Mouse (Mus musculus): Measurements from ENCODE around the gene Ccdc180. TPM values are rescaled to one million over a fixed set of nuclear protein-coding genes. Genes with fewer than 3 reads are reported as not detected.

The Ccdc180 gene
- polyA plus RNA-seq, 1 experiment, result not detected

GRCm38 (mm10) chr4:45878929-45879328, 11.2 kb upstream of the Ccdc180 start:
- Histone ChIP-seq H3K79me2 (ENCODE audit: control insufficient read depth, insufficient read depth) (no peaks in the 10 kb centered on the region), H3ac (ENCODE audit: control insufficient read depth, insufficient read length) (no peak overlapping the region), H3K4me2 (ENCODE audit: low read depth) (no peak overlapping the region), H3K4me3 (no peak overlapping the region), H3K36me3 (ENCODE audit: control insufficient read depth, insufficient read depth) (no peaks in the 10 kb centered on the region), H3K27me3 (ENCODE audit: control insufficient read depth, insufficient read depth, insufficient read length) (peaks cover 11% of the 10 kb centered on the region)
- no peak for TF ChIP-seq REST (IDR thresholded peaks at IDR 0.05; ENCODE audit: insufficient read depth, insufficient read length)
- no peak for TF ChIP-seq CEBPB (IDR thresholded peaks at IDR 0.05; ENCODE audit: insufficient read depth, poor library complexity, severe bottlenecking)
- TF ChIP-seq SRF (IDR thresholded peaks at IDR 0.05; ENCODE audit: control insufficient read depth, insufficient read length, low read depth), result no peak
- TF ChIP-seq E2F4 (IDR thresholded peaks at IDR 0.05; ENCODE audit: insufficient read depth), result no peak
- no peak for TF ChIP-seq MYOG (IDR thresholded peaks at IDR 0.05; ENCODE audit: control insufficient read depth in 1 of 3, insufficient read depth in 1 of 3, insufficient read length in 2 of 3, low read depth in 2 of 3)
- no peak for TF ChIP-seq POLR2AphosphoS2 (IDR thresholded peaks at IDR 0.05; ENCODE audit: insufficient read length, low read depth)
- TF ChIP-seq TCF3 (IDR thresholded peaks at IDR 0.05; ENCODE audit: insufficient read length, low read depth), result no peak
- TF ChIP-seq POLR2A (IDR thresholded peaks at IDR 0.05; ENCODE audit: insufficient read length, low read depth), result no peak
- TF ChIP-seq MYOD1 (IDR thresholded peaks at IDR 0.05; ENCODE audit: control insufficient read depth in 1 of 3, insufficient read length in 2 of 3, low read depth in 2 of 3), result no peak
- TF ChIP-seq MAX (IDR thresholded peaks at IDR 0.05; ENCODE audit: low read depth), result no peak
- no peak for TF ChIP-seq TCF12 (IDR thresholded peaks at IDR 0.05; ENCODE audit: insufficient read depth, poor library complexity, severe bottlenecking)
- TF ChIP-seq USF1 (IDR thresholded peaks at IDR 0.05; ENCODE audit: low read depth), result no peak

GRCm38 (mm10) chr4:45882521-45882920, 7.6 kb upstream of the Ccdc180 start:
- TF ChIP-seq POLR2AphosphoS2 (IDR thresholded peaks at IDR 0.05; ENCODE audit: insufficient read length, low read depth) (no peak), MYOG (IDR thresholded peaks at IDR 0.05; ENCODE audit: control insufficient read depth in 1 of 3, insufficient read depth in 1 of 3, insufficient read length in 2 of 3, low read depth in 2 of 3) (no peak), CEBPB (IDR thresholded peaks at IDR 0.05; ENCODE audit: insufficient read depth, poor library complexity, severe bottlenecking) (no peak), TCF12 (IDR thresholded peaks at IDR 0.05; ENCODE audit: insufficient read depth, poor library complexity, severe bottlenecking) (no peak)
- Histone ChIP-seq H3K4me3 (no peak overlapping the region), H3K27me3 (ENCODE audit: control insufficient read depth, insufficient read depth, insufficient read length) (peaks cover 23% of the 10 kb centered on the region), H3ac (ENCODE audit: control insufficient read depth, insufficient read length) (no peak overlapping the region), H3K79me2 (ENCODE audit: control insufficient read depth, insufficient read depth) (no peaks in the 10 kb centered on the region), H3K4me2 (ENCODE audit: low read depth) (no peak overlapping the region), H3K36me3 (ENCODE audit: control insufficient read depth, insufficient read depth) (no peaks in the 10 kb centered on the region)

GRCm38 (mm10) chr4:45883250-45883649, 6.9 kb upstream of the Ccdc180 start:
- Histone ChIP-seq H3K4me3 (no peak overlapping the region), H3K36me3 (ENCODE audit: control insufficient read depth, insufficient read depth) (no peaks in the 10 kb centered on the region), H3K27me3 (ENCODE audit: control insufficient read depth, insufficient read depth, insufficient read length) (peaks cover 20% of the 10 kb centered on the region), H3ac (ENCODE audit: control insufficient read depth, insufficient read length) (no peak overlapping the region), H3K4me2 (ENCODE audit: low read depth) (no peak overlapping the region), H3K79me2 (ENCODE audit: control insufficient read depth, insufficient read depth) (no peaks in the 10 kb centered on the region)
- TF ChIP-seq TCF12 (IDR thresholded peaks at IDR 0.05; ENCODE audit: insufficient read depth, poor library complexity, severe bottlenecking) (no peak), MYOD1 (IDR thresholded peaks at IDR 0.05; ENCODE audit: control insufficient read depth in 1 of 3, insufficient read length in 2 of 3, low read depth in 2 of 3) (no peak), POLR2AphosphoS2 (IDR thresholded peaks at IDR 0.05; ENCODE audit: insufficient read length, low read depth) (no peak), CEBPB (IDR thresholded peaks at IDR 0.05; ENCODE audit: insufficient read depth, poor library complexity, severe bottlenecking) (no peak), MYOG (IDR thresholded peaks at IDR 0.05; ENCODE audit: control insufficient read depth in 1 of 3, insufficient read depth in 1 of 3, insufficient read length in 2 of 3, low read depth in 2 of 3) (no peak), USF1 (IDR thresholded peaks at IDR 0.05; ENCODE audit: low read depth) (no peak), SRF (IDR thresholded peaks at IDR 0.05; ENCODE audit: control insufficient read depth, insufficient read length, low read depth) (no peak), E2F4 (IDR thresholded peaks at IDR 0.05; ENCODE audit: insufficient read depth) (no peak), POLR2A (IDR thresholded peaks at IDR 0.05; ENCODE audit: insufficient read length, low read depth) (no peak), REST (IDR thresholded peaks at IDR 0.05; ENCODE audit: insufficient read depth, insufficient read length) (no peak), MAX (IDR thresholded peaks at IDR 0.05; ENCODE audit: low read depth) (no peak)

GRCm38 (mm10) chr4:45889487-45889886, 616 bp upstream of the Ccdc180 start:
- no peak overlapping the region for H3K4me2 ChIP-seq (ENCODE audit: low read depth)
- H3K4me3 ChIP-seq, result no peak overlapping the region
- H3K27me3 ChIP-seq (ENCODE audit: control insufficient read depth, insufficient read depth, insufficient read length), result peaks cover 22% of the 10 kb centered on the region
- H3ac ChIP-seq (ENCODE audit: control insufficient read depth, insufficient read length), result no peak overlapping the region
- no peaks in the 10 kb centered on the region for H3K79me2 ChIP-seq (ENCODE audit: control insufficient read depth, insufficient read depth)
- no peaks in the 10 kb centered on the region for H3K36me3 ChIP-seq (ENCODE audit: control insufficient read depth, insufficient read depth)
- TF ChIP-seq SRF (IDR thresholded peaks at IDR 0.05; ENCODE audit: control insufficient read depth, insufficient read length, low read depth) (no peak), CEBPB (IDR thresholded peaks at IDR 0.05; ENCODE audit: insufficient read depth, poor library complexity, severe bottlenecking) (no peak), MYOD1 (IDR thresholded peaks at IDR 0.05; ENCODE audit: control insufficient read depth in 1 of 3, insufficient read length in 2 of 3, low read depth in 2 of 3) (no peak), TCF3 (IDR thresholded peaks at IDR 0.05; ENCODE audit: insufficient read length, low read depth) (no peak), REST (IDR thresholded peaks at IDR 0.05; ENCODE audit: insufficient read depth, insufficient read length) (no peak), POLR2AphosphoS2 (IDR thresholded peaks at IDR 0.05; ENCODE audit: insufficient read length, low read depth) (no peak), POLR2A (IDR thresholded peaks at IDR 0.05; ENCODE audit: insufficient read length, low read depth) (no peak), MAX (IDR thresholded peaks at IDR 0.05; ENCODE audit: low read depth) (no peak), USF1 (IDR thresholded peaks at IDR 0.05; ENCODE audit: low read depth) (no peak), TCF12 (IDR thresholded peaks at IDR 0.05; ENCODE audit: insufficient read depth, poor library complexity, severe bottlenecking) (no peak), E2F4 (IDR thresholded peaks at IDR 0.05; ENCODE audit: insufficient read depth) (no peak), MYOG (IDR thresholded peaks at IDR 0.05; ENCODE audit: control insufficient read depth in 1 of 3, insufficient read depth in 1 of 3, insufficient read length in 2 of 3, low read depth in 2 of 3) (no peak)
